Mouse (Mus musculus): ENCODE results near the gene Rspo3.

The Rspo3 gene

DNA sequence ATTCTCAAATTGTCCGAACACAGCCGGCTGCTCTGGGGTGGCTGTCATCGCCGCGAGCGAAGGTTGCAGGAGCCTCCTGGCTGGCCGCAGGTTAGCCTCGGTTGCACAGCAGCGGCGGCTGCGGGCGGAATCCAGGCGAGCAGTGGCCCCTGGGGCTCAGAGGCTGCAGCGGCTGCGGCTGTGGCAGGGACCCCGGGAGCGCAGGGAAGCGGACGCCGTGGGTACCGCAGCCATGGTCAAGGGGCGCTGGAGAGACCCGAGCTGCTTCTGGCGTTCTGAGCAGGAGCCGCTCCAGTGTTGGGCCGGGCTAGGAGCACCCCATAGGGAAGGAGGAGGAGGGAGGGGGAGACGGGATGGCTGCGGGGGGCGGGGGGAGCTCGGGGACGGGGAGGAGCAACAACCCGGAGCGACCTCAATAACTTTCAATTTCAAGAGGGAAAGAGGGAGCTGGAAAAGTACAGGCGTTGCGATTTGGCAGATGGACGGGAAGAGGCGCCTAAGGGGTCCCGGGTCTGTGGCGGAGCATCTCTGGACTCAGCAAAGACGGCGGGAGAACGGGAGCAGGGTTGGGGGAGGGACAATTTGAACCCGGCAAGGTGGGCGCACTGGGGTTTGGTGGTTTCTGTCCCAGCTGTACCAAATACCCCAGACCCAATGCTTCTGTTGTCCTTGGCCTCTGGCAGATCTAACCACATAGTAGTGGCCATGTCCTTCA, at the start of gene Rspo3:
Rspo3 (minus strand) TSS at position 322 of the 715 bp plus-strand sequence.
- peak; percentile 51 to 62 for DNase-seq

DNA sequence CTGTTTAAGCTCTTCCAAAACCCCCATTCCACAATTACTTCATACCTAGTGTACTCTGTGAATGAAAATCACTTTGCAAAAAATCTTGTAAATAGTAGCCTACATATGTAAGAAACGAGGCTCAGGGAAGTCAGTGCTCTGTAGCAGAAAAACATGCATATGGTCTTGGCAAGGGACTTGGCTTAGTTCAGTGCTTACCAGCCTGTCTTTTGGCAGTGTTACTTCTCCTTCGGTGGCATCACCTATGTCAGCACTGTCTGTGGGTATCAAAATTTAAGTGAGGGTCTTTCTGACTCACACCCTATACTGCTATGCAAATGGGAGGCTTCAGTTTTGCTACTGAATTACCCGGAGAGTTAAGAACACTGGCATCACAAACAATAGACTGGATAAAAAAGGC, 46.3 kb upstream of the Rspo3 start:
- DNase-seq = peak; percentile 31 to 33

DNA sequence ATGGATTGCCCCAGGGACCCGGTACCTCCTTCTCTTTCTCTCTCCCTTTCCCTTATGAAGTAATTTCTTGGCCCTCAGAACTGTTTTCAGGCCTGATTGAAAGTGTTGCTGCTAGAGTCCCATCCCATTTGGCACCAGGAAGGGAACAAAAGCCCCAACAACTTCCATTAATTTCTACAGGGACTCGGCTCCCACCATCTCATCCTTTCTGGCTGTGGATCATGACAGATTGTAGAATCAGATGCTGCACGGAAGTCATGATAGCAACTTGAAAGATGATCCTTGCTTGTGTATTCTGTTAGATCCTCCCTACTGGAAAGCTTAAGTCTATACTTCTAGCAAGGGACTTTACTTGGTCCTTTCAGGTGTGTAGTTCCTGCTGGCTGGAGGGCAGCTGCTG, 45.8 kb upstream of the Rspo3 start:
- DNase-seq = peak; percentile 24 to 34

DNA sequence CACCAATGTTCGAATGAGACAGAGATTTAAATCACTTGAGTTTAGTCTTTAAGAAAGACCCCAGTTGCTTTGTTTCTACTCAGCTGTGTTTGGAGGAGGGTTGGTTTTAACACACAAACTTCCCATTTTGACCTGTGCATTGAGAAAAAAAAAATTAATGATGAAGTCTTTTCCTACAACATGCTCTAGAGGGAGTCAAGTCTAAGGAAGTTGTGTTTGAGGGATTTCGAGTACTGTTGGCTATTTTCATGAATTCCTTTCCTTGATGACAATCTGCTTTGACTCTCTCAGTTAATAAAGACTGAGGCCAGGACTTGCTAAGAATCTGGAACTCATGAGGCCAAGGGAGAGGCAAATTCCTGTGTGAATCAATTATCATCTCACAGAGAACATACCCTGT, 20.3 kb upstream of the Rspo3 start:
- no peak for DNase-seq

DNA sequence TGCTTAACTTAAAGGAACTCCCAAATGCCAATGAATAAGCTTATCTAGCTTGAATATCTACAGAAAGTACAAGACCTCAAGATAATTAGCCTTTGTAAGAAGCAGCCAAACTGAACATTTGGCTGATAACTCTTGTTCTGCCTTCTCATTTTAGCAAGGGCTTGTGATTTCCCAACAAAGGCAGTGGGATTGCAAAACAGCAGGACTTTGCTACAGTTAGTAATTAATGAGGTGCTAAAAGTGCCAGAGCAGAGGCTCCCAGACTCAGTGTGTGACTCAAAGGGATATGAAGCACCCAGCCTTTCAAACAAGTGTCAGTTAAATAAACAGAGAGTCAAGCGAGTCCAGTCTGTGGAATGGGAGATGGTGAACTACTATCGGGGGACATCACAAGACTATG, 18.7 kb upstream of the Rspo3 start:
- DNase-seq = no peak

DNA sequence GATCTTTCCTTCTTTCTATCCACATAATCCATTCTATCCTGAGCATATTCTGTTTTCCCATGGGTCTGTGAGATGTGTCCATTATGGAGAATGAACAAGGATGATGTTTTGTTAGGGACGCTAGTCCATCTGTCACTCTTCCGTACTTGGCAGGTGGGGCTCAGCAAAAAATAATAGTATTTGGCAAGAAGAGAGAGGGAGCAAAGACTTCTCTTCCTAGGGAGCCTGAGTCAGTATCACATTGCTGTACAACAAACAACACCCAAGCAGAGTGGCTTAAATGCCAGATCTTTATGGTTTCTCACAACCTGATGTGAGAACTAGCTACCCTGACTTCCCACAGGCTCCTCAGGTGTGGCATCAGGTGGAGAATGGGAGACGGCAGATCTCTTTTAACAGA, 7.3 kb upstream of the Rspo3 start:
- peak in 1 of 2 experiments; percentile 2 for DNase-seq

DNA sequence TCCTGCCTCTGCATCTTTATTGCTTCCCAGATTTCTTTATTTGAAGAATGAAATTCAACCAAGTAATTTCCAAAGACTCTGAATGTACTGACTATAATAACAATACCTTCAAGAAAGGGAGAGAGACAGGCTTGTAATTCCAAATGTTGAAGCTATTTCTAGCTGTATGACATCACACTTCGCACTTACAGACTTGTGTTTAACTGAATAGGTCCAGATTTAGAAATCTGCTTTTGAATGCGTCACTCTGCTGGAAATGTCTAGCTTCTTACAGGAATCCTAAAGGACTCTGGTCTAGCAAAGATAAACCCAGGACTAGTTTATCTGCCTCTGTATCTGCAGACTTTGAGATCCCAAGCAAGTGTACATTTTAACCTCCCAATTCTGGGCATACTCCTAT, 3.8 kb upstream of the Rspo3 start:
- no peak for DNase-seq

DNA sequence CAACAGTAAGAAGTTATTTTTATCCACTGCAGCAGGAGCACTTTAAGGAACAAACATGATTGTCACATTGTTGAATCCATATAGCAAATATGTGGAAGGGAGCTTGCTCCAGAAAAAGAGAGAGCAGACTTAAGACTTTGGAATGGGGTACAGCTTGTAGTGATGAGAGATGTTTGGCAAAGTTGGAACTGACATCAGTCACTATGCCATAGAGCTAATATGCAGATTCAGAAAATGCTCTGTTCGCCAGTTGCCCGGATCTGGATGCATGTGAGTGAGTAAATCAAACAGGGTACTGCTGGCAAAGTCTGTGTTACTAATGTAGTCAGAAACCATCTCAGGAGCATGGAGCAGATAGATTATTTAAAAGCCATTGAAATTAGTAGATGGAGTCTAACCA, 3.1 kb upstream of the Rspo3 start:
- no peak for DNase-seq

DNA sequence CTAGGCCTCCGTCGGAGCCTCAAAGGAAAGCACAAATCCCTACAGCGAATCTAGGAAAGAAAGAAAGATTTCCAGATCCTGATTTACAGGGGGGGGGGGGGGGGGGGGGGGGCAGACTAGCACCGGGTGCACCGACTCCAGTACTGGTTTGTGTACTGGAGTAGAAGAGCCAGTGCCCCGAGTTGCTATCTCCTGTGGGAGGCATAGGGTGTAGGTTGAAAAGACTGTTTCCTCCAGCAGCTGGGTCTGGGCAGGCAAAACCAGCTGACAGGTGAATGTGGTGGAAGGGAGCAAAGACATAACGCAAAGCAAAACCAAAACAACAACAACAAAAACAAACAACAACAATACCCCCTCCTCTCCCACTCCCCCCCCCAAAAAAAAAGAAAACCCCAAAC, 838 bp downstream of the Rspo3 start:
- peak in 1 of 2 experiments; percentile 17 for DNase-seq

DNA sequence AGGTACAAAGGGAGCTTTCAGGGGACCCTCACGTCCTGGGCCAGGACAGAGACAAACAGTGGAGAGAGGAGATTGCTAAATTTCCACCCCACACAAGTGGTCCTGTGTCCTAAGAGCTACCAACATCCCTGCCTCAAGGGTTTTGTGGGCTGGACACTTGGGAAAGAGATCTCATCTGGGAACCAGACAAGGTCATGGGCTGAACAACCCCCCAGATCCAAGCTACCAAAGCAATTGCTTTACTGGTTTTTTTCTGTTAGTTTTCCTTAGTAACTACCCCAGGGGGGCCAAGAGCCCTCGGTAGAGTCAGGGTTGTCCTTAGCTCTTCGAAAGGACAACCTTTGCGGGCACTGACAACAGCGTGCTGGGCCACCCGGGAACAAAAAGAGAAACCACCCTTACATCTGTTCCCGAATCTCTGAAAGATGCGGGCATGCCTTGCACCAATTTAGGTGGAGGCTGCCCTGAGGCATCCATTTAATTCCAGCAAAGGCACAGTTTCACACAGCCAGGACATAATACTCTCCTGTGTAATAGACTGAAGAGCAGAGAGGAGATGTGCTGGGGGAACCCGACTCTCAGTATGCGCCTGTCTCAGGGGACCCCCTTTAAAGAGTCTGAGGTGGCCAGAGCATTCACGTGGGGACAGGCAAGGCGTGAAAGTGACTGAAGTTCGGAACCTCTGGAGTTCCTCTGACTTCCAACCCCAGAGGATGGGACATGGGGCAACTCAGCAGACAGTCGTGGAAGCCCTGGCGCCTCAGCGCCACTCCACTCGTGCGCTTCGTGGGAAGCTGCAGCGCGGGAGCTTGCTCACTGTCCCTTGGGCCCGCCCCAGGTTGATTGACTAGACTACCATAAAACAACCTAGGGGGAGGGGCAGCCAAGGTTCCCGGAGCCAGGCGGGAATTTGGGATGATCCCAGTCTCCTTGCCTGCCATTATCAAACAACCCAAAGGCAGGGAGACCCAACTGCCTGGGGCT, 1.5 kb downstream of the Rspo3 start:
- DNase-seq = peak; percentile 29 to 38

DNA sequence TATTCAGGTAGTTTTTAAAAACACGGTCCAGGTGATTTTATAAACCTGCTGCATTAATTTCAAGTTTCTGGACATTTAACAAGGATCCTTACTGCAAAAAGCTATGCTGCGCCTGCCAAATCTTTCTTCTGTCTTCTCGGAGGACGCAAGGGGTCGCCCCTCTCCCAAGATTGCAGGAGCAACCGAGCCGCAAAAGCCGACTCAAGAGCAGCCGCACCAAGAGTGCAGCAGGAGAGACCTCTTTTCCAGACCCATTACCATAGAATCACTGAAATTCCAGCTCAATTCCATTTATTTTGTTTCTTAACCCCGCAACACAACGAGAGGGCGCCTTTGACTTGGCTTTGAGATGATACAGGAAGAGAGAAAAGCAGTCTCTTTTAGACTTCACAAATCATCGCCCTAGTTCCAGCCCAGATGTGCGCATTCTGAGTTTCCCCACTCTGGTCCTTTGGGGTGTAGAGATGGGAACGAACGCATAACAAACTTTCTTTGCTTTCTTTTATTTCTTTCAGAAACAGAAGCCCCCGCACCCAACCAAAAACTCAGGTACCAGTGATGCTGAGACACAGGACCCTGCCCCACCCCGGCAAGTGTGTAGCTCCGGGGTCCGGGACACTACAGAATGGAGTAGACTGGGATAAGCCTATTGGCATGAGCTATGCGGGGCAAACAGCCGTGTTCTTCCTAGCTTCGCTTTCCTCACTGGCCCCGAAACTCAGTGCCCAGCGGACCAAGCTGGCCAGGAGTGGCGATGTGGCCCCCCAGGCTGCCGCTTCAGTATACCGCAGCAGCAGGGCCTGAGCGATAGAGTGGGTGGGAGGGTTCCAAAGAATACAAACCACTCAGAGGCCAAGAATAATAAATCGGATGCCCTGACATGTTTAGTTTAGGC, 2.6 kb downstream of the Rspo3 start:
- DNase-seq = peak; percentile 93 to 95

DNA sequence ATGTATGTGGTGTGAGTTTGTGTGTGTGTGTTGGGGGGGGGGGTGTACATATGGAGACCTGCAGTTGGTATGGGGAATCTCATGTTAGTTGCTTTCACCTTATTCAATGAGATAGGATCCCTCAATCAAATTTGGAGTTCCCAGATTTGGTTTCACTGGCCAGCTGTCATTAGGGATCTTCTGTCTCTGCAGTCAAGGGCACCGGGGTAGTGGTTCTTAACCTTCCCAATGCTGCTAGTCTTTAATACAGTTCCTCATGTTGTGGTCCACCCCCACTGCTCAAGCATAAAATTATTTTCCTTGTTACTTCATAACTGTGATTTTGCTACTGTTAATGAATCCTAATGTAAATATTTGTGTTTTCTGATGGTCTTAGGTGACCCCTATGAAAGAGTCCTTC, 22.1 kb downstream of the Rspo3 start:
- no peak for DNase-seq

DNA sequence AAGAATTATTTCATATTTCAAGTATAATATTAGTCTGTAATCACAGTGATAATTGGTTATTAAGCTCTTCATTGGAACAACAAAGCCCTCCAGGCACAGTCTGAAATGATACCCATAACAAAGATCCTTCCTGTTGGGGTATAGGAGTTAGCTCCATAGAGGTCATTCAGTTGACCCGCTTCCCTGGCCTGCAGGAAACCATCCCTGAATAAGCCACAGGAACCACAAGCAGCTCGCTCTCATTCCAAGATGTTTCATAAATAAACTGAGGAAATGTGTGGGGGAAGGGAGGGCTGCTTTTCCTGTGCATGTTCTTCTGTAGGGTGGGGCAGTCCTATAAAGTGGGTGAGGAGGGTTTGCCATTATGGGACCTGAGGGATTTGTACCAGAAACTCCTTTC, 27.5 kb downstream of the Rspo3 start:
- no peak for DNase-seq

DNA sequence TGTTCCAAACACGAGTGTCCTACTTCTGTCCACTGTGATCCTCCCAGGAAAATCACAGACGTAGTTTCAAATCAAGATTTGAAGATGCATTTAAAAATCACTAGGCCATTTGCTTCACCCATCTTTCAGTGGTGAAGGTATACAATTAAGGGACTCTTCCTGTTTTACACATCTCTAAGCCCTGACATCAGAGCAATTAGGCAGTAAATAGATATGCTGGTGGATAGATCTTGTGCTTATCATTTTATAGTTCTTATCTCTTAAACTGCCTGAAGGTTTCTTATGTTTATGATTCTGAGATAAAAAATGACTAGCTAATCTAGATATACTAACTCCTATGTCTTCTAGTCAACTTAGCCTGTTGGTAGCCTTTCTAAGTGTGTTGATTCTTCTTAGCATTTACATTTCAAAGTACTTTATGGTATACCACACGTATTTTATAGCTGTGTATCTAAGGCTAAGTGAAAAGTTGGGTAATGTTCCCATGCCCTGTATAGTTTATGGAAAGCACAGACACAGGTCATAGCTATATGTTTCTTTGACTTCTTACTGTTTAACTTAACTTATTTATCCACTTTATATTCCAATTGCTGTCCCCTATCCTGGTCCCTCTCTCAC, 38.4 kb downstream of the Rspo3 start:
- DNase-seq = no peak

DNA sequence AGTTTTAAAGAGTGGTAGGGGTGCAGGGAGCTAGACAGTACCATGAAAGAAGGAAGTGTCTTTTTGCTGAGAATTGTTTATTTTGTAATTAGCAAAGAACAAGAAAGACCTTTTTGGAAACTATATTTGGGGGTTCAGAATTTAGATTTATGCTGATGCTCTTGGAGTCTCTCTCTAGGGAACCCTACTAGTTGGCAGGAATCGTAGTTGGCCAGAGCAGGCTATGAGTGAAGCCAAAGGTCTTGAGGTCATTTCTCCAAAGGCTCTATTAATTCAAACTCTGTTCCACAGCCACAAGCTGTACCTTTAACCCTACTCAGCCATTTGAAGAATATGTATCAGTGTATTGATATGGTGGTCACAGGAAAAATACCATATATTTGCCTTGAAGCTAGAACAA, 41.7 kb downstream of the Rspo3 start:
- peak; percentile 14 to 23 for DNase-seq

DNA sequence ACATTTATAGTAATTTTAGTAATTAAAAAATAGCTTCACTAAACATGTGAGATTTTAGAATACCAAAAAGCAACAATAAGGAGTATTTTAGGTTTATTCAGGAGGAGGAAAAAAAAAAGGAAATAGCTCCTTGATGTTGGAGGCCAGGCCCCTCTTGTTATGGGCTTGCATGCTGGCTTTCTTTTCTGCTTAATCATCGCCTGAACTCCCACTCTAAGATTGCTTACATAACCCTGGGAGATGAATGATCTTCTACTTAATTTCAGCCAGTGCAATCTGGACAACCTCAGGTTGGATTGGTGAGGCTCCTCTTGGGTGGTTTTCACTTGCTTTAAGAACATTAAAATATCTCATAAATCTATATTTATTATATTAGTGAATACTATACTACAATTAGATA, 54.7 kb downstream of the Rspo3 start:
- no peak for DNase-seq

DNA sequence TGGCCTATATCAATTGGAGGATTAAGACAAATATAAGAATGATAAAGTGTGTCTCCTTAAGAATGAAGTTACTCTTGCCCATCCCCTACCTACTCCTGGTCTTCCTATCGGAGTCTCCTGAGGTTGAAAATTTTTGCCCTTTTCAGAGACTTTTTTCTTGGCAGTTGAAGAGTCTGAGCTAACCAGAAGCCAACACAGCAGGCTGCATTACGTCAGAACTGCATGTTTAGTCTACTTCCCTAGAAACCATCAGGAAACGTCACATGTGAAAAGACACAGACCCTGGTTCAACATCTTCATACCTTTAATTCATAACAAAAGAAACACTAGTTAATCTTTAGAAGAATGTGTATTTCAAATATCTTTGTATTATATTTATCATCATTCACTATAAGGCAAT, 56.3 kb downstream of the Rspo3 start:
- DNase-seq = no peak

DNA sequence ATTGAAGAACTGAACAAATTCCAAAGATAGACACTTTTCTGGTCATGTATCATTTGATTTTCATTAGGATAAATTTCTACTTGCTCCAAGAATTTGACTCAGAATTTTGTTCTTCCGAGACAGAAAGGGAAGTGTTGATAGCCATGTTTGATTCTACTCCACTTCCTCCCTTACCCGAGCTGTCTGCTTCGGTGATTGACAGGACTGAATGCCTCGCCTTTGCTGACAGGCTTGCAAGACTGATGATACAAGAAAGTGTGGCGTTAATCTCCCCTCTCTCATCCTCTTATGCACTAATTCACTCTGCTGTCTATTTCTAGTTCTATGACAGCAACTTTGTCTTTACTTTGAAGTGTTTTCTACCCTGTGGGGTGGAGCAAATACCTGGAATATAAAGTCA, 65.2 kb downstream of the Rspo3 start:
- no peak for DNase-seq

DNA sequence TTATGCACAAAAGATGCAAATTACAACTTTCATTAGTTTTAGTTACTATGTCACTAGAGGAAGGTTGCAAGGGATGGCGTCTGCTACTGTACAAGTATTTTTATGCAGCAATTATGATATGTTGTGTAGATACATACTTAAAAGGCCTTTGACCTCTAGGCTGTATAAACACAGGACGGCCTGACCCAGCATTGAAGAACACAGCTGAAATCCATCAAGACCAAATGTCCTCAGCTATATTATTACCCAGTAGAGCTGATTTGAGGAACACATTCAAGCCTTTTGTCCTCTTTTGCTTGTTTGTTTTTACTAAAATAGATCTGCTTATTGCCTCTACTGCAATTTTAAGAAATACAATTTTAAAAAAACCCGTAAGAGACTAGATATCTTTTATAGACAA, 75.6 kb downstream of the Rspo3 start:
- no peak for DNase-seq

DNA sequence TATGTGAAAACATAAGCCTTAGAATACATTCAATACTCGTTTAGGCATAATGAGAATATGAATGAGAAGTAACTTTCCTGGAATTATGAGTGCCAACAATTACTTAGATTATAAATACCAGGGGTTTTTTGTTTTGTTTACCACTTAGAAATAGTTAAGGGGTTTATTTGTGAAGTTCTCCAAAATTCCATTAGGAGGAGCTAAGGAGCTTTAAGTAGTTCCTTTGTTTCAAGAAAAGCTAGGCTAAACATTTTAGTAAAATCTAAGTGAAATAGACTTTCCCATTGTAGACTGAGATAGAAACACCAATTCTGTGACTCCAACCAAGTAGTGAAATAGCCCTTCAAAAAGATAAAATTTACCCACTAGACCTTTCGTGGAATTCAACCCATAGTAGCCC, 76.0 kb downstream of the Rspo3 start:
- DNase-seq = peak in 1 of 2 experiments; percentile 4

DNA sequence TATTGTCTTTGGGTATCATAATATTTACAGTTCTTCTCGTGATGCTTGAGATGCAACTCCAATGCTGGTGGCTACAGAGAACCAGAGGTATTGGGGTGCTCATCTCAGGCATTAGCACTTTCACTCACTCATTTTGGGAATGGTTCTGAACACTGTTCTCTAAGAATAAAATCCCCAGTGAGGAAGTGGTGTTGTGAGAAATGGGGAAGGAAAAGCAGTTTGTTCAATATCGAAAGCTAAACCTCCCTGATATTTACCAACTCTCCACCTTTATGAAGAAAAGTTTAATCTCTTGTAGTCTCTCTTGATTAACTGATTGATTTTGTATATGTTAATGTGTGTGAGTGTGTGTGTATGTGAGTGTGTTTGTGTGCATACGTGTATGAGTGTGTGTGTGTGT, 90.6 kb downstream of the Rspo3 start:
- DNase-seq = no peak

DNA sequence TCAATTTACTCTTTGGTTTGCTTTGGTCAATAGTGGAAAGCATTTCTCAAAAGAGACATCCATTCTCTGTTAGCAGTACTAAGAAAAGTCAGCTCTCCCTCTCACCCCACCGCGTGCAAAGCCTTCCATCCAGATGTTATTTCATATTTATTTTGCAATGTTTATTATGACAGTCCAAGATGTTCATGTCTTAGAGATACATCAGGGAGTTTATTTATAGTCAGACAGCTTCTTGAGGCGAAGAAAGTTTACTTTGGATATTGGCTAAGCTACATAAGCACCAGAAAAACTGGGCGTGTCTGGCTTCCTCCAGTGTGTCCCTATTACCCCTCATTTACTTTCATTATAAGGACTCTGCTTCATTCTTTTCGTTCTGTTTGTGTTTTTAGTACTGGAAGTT, 94.4 kb downstream of the Rspo3 start:
- DNase-seq = no peak

Measured in cerebellum, postnatal 10 days (tissue).